ENCODE assay signal across 16 mouse cellular contexts in genomic region chr6:137490115-137490514, GRCm38 (mm10).
"Had no signal": no experiment of that assay in that cellular context is flagged by ENCODE, and none has a peak within 500 bp of the region (broad histone marks: within the 10 kb centered on the region; RNA-seq: fewer than 3 reads in every experiment).

No protein-coding gene starts in this region.

- DNase-seq: heart, postnatal 10 days; heart, postnatal 14 days; heart, postnatal 36 days; heart, postnatal 4 days; kidney, adult 11 months; kidney, adult 18-20 months; kidney, adult 2 months; kidney, adult 8-10 months; kidney, adult 9 months; kidney, postnatal 10 days; kidney, postnatal 14 days; kidney, postnatal 25 days; kidney, postnatal 36 days; kidney, postnatal 4 days; layer of hippocampus, adult 9-11 months; layer of hippocampus, postnatal 36 days had no signal
